Mouse (Mus musculus) G1E (cell line): ENCODE measurements around the gene Chpt1.
"Not testable (repeated sequence)": the region's sequence is repeated elsewhere in the genome, so short reads cannot be mapped to it uniquely, and the experiment has no call there.

Experiments
- CTCF ChIP-seq: IDR thresholded peaks from 2 replicates; pipeline ENCODE4 v1.5.1; 2012; ENCODE audit warnings: low read depth, low read length, inconsistent platforms, mixed read lengths
- GATA1 ChIP-seq: IDR thresholded peaks from 2 replicates; pipeline ENCODE4 v1.6.1; 2012; ENCODE audit warnings: borderline replicate concordance, low read length, inconsistent platforms, mixed read lengths
- GATA2 ChIP-seq: IDR thresholded peaks from 2 replicates; pipeline ENCODE4 v1.6.1; 2012; ENCODE audit warnings: low read depth, low read length, inconsistent platforms, borderline replicate concordance
- POLR2AphosphoS5 ChIP-seq: IDR thresholded peaks from 2 replicates; pipeline ENCODE4 v1.6.1; 2012; ENCODE audit warnings: low read depth, low read length, inconsistent platforms; ENCODE audit not compliant: insufficient replicate concordance
- TAL1 ChIP-seq: conservative IDR thresholded peaks from 2 replicates; pipeline ENCODE4 v1.6.1; 2012; ENCODE audit warnings: low read depth, low read length, inconsistent platforms, mixed read lengths

GRCm38 (mm10) chr10:88515049-88515448 lies 11.2 kb upstream of the Chpt1 start:
- not testable (repeated sequence) for TF ChIP-seq CTCF, TAL1, GATA1, POLR2AphosphoS5, GATA2
